Mouse (Mus musculus): ENCODE measurements at regions not wholly inside any gene's neighbourhood (a gene's known extent, or its start where the extent isn't known, plus 50 kb on each side); places are given as distances from the start of the nearest gene placed in this dataset.

- DNase-seq (ENCODE audit: low spot score in 2 of 2), result no peak
Measured at GRCm38 (mm10) chr9:102449366-102449765, 56.2 kb upstream of the Ky start.

- no peak for DNase-seq (ENCODE audit: low spot score in 2 of 2)
Measured at GRCm38 (mm10) chr9:102446066-102446465, 59.5 kb upstream of the Ky start.

GRCm38 (mm10) chr9:102442198-102442842 is 63.2 kb upstream of the Ky start:
- DNase-seq (ENCODE audit: low spot score in 2 of 2), result peak; percentile 38 to 42

GRCm38 (mm10) chr9:102437641-102438040 is 67.9 kb upstream of the Ky start:
- DNase-seq (ENCODE audit: low spot score in 2 of 2), result no peak

GRCm38 (mm10) chr9:102436378-102436777 is 69.2 kb upstream of the Ky start:
- no peak for DNase-seq (ENCODE audit: low spot score in 2 of 2)

GRCm38 (mm10) chr9:102428031-102428430 is 73.5 kb upstream of the Ephb1 start:
- DNase-seq (ENCODE audit: low spot score in 2 of 2), result no peak

GRCm38 (mm10) chr9:102424672-102425345 is 70.3 kb upstream of the Ephb1 start:
- DNase-seq (ENCODE audit: low spot score in 2 of 2), result no peak

GRCm38 (mm10) chr9:102423919-102424671 is 69.6 kb upstream of the Ephb1 start:
- DNase-seq (ENCODE audit: low spot score in 2 of 2), result peak; percentile 8 to 25

GRCm38 (mm10) chr9:102423465-102423918 is 69.0 kb upstream of the Ephb1 start:
- no peak for DNase-seq (ENCODE audit: low spot score in 2 of 2)

- no peak for DNase-seq (ENCODE audit: low spot score in 2 of 2)
Measured at GRCm38 (mm10) chr9:102421826-102422225, 67.3 kb upstream of the Ephb1 start.

- no peak for DNase-seq (ENCODE audit: low spot score in 2 of 2)
Measured at GRCm38 (mm10) chr9:102420196-102420595, 65.7 kb upstream of the Ephb1 start.

- DNase-seq (ENCODE audit: low spot score in 2 of 2), result no peak
Measured at GRCm38 (mm10) chr9:102413631-102414030, 59.1 kb upstream of the Ephb1 start.

- DNase-seq (ENCODE audit: low spot score in 2 of 2), result no peak
Measured at GRCm38 (mm10) chr9:102410666-102411065, 56.2 kb upstream of the Ephb1 start.

GRCm38 (mm10) chr9:102406017-102406416 is 51.5 kb upstream of the Ephb1 start:
- DNase-seq (ENCODE audit: low spot score in 2 of 2), result no peak

Measured in right cerebral cortex, adult 2 months (tissue).